Mouse (Mus musculus) adrenal gland, postnatal 25 days (tissue): ENCODE results near the gene Galp. TPM values are rescaled to one million over a fixed set of nuclear protein-coding genes. Genes with fewer than 3 reads are reported as not detected.
"Not testable (repeated sequence)": the region's sequence is repeated elsewhere in the genome, so short reads cannot be mapped to it uniquely, and the experiment has no call there.

Experiments
- DNase-seq: peaks from one replicate; pipeline ENCODE4 v3.0.0; 2021; ENCODE audit warnings: mixed read lengths
- long read RNA-seq: library from polyadenylated mRNA; stranded (forward); transcript quantifications from one replicate; pipeline ENCODE4 v2.0.0, GENCODE M21; 2021
- total RNA-seq: library from RNA; stranded (reverse); gene quantifications from 2 replicates; pipeline ENCODE4 v1.2.3, GENCODE M21; 2021

Gene Galp
- not detected in 2 replicates for total RNA-seq
- long read RNA-seq, result 0 reads

DNA sequence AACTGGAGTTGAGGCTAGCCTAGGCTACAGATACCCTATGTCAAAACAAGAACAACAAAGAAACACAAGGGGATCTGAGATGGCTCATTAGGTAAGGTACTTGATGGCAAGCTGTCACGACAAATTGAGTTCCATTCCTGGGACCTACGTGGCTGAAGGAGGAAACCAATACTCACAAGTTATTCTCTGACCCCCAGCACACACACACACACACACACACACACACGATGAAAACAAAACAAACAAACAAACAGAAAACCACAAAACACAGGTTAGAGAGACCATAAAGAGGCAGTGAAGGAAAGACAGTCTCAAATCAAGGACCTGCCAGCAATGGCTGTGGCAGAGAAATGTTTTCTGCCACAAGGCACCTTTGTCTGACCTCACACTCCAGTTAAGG, at the start of gene Galp:
Gene Galp (plus strand): TSS at position 301 of the 400 bp plus-strand sequence.
- no peak for DNase-seq

DNA sequence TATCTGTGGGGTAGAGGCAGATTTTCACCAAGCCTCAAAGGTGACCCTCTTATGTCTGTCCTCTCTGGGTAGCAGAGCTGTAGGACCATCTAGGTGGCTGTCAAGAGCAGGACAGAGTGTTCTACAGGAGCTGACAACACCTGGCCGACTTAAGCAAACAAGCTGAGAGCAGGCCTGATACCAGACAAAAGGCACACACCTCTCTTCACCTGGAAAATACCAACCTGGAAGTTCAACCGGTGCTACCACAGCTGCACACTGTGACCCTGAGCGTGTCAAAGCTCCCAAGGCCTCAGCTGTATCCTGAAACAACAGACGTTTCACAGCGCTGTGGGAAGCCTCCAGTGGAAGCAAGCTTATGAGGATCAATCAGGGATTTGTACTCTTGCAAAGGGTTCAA, 49.2 kb upstream of the Galp start:
- DNase-seq, result no peak

DNA sequence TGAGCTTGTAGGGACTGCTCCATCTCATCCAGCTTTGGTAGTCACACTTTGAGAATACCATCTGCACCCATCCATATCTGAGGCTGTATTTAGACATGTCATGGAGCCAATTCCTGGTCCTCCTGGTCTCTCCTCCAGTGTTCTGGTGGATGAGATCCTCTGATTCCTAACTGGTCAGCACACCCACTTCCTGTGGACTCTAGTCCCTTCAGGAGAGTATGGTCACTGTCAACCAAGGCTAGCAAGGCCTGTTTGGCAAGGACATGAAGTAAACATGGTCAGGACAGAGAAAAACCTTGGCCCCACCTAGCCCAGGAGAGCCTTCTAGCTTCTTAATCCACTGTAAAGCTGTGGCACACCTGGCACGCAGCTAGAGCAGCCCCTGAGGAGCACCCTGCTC, 45.6 kb upstream of the Galp start:
- DNase-seq, result no peak

DNA sequence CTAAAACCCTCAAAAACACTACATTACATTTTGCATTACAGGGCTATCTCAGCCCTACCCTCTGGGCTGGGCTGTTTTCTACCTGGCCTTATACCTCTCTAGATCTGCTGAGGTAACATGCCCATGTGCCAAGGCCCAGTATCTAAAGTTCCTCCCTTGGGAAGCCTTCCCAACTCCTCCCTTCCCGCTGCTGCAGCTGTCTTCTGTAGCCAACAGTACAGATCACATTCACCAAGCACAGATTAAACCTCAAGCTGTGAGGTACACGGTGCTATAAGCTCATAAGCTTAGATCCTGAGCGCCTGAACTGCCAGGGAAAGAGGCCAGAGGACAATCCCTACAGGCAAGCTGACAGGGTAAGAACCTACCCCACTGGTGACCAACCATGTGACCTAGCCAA, 44.9 kb upstream of the Galp start:
- DNase-seq, result no peak

DNA sequence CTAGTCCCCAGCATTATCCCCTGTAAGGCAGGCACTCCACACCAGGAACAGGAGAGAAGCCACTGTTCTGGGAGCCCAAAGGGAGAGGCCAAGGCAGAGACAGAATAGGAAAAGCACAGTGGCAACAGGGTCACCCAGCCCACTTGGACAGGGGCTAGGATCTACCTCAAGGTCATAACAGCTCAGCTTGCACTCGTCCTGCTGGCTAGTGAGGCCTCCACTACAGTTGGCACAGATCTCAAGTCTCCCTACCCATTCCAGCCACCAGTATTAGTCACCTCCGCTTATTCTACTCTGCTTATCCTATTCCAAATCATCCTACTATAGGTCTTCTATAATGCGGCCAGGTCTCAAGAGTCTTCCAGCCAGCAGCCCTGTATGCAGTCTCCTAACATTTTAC, 43.8 kb upstream of the Galp start:
- peak; percentile 37 for DNase-seq

DNA sequence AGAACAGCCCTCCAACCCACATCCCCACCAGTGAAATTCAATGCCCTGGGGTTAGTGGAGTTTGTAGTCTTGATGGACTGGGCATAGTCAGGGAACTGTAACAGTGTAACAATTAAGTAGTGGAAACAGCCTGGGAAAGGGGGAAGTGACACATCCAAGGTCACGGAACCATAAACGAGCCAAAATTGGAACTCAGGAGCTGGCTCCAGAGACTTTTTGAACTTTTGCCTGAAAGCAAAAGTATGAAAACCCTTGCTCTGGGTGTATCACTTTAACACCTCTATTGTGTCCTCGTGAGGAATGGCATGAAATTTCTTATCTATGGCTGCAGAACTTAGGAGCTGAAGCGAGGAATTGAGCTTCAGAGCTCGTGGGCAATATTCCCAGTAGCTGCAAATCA, 42.7 kb upstream of the Galp start:
- no peak for DNase-seq

DNA sequence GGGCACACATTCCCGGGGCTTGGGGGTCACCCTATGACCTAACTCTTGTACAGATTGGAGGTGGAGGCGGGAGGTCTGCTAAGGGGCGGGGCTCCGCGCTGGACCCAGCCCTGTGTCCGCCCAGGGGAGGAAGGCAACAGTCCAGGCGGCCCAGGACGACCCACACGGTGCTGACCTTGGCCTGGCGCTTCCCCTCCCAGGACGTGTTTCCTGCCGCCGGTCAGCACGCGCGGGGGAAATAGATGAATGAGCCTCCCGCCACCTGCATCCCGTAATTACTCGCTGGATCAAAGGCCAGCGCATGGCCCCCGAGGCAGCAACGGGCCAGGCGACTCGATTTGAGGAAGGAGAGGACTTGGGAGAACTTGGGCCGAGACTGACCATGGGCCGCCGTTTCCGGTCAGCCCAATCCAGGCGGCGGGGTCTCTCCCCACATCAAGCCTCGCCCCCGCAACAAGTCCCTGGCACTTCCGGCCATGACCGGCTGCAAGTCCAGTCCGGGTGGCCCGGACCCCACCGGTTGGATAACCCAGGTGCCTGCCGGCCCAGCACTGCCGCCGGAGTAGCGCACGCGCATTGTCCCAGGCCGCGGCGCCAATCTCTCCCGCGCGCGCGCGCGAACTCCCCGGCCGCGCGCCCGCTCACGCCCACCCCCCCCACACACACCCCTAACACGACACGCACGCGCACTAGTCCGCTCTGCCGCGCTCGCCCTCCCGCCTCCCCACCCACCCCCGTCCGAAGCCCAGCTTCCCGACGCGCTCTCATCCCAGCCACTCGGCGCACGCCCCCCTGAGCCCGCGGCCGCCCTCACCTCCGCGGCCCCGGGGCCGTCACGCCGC, 41.6 kb upstream of the Galp start:
- DNase-seq, result peak; percentile 88

DNA sequence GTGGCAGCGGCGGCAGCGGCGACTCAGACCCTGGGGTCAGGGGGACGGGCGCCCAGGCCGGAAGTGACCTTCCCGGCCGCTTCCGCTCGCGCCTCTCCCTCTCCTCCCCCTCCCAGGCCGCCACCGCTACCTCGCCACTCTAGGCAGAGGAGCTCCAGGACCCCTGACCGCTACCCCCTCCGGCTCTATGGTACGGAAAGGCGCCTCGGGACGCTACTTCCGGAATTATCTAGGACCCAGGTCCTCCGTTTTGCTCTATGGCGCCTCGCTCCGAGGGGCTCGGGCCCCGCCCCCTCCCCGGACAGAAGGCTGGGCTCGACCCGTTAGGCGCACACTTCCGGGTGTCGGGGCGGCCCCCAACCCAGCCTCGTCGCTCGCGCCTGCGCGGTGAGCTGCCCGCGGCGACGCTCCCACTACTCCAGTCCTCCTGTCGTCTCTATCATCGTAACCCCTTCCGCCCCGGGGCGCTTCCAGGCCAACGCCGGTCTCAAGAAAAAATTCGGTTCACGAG, 40.9 kb upstream of the Galp start, which contains the start of gene Zfp787:
Gene Zfp787 (minus strand): TSS at position 97 of the 511 bp plus-strand sequence.
- DNase-seq, result peak; percentile 97

DNA sequence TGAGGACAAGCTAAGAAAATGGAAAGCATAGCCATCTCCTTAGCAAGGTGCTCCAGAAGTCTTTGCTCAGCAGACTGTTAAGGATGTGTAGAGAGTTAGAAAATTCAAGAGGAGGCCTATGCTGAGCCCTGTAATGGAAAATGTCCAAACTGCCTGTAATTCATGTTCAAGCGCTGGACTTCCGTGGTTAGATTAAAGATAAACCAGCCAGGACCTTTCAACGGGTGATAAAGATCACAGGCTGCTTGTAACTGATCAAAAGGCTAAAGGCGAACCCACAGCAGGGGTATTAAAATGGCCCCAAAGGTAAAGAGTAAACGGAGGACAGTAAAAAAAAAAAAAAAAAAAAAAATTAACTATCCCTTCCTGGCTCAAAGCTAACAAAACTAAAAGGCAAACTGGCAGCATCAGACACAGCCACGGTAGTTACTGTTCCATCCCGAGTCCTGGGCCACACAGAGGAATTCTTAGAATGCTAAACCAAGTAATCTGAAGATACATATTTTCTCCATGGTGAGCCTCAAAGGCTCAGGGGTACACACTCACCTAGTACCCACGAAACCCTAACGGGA, 39.9 kb upstream of the Galp start:
- DNase-seq, result no peak

DNA sequence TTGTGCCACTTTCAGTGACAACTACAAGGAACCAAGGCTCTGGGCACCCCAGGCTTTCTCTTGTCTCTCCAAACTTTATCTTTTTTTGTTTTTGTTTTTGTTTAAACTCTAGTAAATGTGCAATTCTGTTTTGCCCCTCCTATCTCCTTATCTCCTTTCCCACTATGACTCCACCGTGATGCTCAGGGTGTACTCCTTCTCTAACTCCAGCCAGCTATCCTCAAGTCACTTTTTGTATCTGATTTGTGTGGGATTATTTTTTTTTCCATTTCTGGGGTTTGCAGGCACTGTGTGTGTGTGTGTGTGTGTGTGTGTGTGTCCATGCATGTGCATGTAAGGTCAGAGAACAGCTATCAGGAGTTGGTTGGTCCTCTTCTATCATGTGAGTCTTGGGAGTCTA, 39.4 kb upstream of the Galp start:
- DNase-seq, result no peak

DNA sequence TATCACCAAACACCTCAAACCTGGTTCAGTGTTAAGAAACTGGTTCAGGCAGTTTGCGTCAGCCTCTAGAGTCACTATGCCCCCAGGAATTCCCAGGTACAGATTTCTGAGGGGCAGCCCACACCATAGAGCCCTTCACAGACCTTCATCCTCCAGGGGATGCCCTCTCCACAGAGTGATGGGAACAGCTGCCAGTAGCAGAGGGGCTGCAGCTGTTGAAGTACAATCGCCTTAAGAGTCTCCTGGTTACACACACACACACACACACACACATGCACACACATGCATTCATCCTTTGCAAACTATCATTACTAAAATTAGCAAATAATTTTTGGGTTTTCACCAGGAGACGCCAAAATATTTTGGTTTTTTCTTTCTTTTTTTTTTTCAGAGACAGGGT, 37.3 kb upstream of the Galp start:
- no peak for DNase-seq

DNA sequence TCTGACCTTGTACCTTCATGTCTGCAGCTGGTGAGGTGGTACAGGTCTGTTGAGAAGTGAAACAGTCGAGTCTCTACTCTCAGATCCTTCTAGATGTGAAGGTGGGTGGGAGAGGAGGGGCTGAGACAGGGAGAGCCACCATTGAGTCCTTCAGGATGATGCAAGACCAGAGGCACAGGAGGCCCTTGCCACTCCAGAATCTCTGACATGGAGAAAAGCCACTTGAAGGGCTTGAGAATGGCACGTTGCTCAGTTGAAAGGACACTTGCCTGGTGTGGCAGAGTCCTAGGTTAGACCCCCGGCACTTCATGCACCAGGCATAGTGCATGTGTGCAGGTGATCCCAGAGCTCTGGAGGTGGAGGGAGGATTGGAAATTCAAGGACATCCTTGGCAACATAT, 35.3 kb upstream of the Galp start:
- DNase-seq, result no peak

DNA sequence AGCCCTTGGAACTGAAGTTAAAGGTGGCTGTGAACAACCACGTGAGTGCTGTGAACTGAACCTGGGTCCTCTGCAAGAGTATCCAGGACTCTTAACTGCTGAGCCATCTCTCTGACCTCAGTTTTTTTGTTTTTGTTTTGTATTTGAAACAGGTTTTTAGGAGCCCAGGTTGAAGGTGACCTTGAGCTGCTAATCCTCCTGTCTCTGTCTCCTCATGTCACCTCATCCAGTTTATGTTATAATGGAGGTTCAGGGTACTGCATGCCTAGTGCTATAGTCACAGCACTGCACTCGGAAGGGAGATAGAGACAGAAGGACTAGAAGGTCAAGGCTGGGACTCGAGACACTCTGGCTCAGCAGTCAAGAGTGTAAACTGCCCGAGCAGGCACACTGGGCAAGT, 34.7 kb upstream of the Galp start:
- no peak for DNase-seq

DNA sequence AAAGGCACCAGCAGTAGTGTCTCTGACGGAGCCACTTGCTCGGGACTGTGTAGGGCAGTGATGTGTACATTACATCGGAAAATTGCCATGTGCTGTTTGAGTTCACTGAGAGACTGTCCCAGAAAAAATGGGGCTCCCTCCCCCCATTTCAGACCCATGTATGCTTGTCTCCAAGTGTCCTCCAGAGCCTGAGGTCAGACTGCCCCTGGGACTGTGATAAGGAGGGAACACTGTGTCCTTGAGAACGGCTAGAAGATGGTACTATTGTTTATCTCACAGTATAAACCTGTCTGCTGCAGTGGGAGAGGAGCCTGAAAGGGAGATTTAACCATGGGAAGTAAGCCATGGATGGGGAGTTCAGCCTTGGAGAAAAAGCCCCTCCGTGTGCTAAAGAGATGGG, 32.2 kb upstream of the Galp start:
- no peak for DNase-seq

DNA sequence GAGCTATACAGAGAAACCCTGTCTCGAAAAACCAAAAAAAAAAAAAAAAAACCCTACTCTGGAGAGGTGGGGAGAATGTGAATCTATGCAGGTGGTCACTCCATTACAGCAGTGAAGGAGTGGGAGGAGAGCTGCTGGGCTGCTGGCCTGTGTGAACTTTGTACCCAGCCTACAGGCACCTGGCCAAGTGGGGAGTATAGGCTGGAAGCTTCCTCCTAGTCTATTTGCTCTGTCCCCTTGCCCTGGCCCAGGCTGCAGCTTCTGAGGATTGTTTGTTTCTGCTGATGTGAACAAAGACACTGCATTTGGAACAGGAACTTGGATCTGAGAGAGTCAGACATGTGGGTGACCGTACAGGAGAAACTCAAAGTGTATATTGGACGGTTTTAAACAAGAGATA, 27.5 kb upstream of the Galp start:
- DNase-seq, result no peak

DNA sequence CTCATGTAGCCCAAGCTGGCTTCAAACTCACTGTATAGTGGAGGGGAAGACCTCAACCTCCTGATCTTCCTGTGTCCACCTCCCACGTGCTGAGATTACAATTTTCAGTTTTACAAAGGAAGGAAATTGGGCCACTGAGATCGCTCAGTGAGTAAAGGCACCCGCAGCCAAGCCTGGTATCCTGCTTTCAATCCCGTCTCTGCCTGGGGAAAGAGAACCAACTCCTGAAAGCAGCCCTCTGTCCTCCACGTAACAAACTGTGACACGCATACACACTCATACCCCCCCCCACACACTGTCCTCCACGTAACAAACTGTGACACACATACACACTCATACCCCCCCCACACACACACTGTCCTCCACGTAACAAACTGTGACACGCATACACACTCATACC, 26.5 kb upstream of the Galp start:
- no peak for DNase-seq

DNA sequence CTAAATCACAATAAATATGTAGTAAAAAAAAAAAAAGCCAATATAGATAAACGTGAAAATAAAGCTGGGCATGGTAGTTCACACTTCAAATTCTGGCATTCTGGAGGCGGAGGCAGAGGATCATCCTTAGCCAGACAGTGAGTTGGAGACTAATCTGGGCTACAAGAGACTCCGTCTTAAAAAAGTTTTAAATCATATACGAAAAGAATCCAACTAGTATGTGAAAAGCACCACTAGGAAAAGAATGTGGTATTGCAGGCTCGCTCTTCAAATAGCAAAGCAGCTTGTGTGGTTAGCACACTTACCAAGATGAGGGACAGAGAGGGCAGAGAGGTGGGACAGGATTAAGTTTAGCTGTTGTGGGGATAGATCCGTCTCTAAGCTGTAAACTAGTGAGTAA, 26.0 kb upstream of the Galp start:
- no peak for DNase-seq

DNA sequence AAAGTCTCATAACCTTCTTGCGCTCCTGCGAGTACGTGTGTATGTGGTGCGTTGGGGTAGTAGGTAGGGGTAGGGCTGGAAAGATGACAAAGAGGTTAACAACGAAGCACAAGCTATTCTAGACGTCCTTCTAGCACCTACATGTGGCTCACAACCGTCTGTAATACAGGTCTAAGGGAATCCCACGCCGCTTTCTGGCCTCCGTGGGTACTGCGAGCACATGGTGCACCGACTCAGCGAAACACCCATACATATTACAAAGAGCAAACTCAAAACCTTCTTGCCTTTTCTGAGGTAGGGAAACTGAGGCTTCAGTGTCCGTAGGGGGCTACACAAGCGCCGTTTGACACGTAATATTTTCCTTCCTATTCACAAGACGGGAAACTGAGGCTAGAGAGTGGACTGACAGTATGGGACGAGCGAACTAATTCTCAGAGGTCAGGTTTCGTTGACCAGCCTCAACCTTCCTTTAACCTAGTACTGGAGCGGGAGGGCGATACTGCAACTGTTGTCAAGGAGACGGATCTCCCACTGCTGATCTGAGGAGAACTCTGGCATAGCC, 25.4 kb upstream of the Galp start:
- peak; percentile 68 for DNase-seq

DNA sequence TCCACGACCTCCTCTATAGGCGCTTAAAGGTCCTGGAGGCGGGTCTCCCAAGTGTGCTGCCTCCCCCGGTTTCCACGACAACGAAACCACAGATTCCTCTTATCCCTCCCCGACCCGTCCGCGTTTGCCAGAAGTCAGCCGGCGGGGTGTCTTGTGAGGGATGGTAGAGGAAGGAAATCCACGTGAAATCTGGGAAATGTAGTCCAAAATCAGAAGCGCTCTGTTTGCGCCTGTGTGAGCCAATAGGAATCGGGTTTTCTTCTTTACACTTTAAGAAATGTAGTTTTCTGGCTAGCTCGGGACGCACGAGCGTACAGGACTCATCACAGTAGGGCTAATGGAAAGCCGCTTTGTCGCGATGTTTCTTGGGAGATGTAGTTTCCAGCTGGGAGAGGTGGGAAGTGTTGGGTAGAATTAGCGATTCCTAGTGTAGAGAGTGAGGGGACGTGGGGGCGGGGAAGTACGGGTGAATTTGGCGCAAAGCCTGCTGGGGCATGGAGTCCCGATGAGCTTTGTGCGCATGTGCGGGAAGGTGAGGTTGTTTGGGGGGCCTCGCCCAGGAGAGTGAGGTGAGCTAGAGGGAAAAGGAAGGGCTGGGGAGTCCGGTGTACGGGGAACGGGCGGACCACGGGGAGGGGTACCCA, 24.8 kb upstream of the Galp start, which contains the start of gene Zfp444:
Gene Zfp444 (plus strand): TSS at position 221 of the 644 bp plus-strand sequence.
- DNase-seq, result peak; percentile 98

DNA sequence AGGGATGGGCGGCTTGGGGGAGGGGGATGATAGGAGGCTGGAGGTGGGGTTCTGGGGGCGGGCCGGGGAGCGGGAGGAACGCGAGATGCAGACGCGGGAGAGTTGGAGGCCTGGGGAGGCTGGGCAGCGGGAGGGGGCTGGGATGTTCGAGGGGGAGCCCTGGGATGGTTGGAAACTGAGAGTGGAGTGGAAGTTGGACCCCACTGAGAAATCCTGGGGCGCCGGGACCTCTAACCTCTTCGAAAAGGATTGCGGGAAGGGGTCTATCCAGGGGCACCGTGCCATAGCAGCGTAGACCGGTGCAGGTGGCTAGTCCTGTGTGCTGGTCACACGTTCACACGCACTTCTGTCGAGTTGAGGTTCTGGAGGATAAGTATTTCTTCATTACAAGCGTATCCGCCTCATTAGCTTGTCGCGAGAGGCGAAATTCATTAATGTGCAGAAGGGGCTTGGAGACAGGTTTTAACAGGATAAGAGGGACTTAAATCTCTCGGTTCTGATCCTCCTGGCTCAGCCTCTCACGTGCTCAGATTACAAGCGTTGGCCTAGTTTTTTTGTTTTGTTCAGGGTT, 24.1 kb upstream of the Galp start:
- no peak for DNase-seq

DNA sequence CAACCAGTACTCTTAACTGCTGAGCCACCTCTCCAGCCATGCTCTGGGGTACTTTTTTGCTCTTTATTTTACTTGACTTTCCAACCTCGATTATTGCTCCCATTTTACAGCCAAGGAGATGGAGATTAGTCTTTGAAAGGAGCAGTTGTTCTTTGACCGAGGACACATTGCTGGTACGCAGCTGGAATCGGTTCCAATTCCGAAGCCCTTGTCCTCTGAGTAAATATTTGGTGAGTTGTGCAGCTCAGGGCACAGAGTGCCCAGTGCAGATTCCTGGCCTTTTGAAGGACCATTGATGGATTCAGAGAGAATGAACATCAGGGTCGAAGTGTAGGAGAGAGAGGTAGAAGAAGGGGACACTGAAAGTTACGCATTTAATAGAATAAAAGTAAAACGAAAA, 23.0 kb upstream of the Galp start:
- DNase-seq, result no peak

DNA sequence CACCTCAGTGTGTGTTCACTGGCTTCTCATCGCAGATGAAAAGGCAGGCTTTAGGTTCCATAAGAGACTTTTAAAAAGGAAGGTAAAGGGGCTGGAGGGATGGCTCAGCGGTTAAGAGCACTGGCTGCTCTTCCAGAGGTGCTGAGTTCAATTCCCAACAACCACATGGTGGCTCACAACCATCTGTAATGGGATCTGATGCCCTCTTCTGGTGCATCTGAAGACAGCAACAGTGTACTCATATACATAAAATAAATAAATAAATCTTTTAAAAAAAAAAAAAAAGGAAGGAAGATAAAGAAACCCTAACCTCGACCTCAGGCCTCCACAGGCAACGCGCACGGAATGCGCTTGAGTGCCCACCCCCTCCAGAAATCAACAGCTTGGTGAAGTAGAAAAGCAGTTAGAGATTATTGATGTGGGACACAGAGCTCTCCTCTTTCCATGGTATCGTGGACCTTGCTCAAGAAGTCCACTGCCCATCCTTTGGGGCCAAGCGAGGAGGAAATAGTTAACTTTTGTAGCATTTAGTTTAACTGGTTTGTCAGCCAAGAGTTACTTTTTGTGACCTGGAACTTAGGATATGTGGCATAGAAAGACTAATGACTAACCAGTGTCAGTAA, 22.4 kb upstream of the Galp start:
- not testable (repeated sequence) for DNase-seq
